Mouse (Mus musculus): Measurements from ENCODE around the gene Slc38a4. TPM values are rescaled to one million over a fixed set of nuclear protein-coding genes. Genes with fewer than 3 reads are reported as not detected.

Slc38a4 gene
- polyA plus RNA-seq, 1 experiment from 2014 or later = 71.1 TPM

- no peak overlapping the region for H3K4me2 ChIP-seq (ENCODE audit: low read depth, low read length)
- H3K27ac ChIP-seq (replicated peaks; ENCODE audit: low read depth, low read length) = no peak overlapping the region
- H3K27me3 ChIP-seq (ENCODE audit: control insufficient read depth, insufficient read depth, low read length) = no peaks in the 10 kb centered on the region
- DNase-seq (ENCODE audit: low spot score) = no peak
- no peak for ATAC-seq (replicated peaks; ENCODE audit: insufficient number of reproducible peaks, low FRiP score, low TSS enrichment, low read depth)
- WGBS = 68% methylated on average over 2 of the region's 2 CpGs
- no peak overlapping the region for H3K9ac ChIP-seq (replicated peaks; ENCODE audit: low read length)
- H3K36me3 ChIP-seq (replicated peaks; ENCODE audit: control insufficient read depth, insufficient read depth, low read depth, low read length) = no peaks in the 10 kb centered on the region
- no peaks in the 10 kb centered on the region for H3K4me1 ChIP-seq (ENCODE audit: control insufficient read depth, insufficient read depth, low read length)
- no peaks in the 10 kb centered on the region for H3K9me3 ChIP-seq (replicated peaks; ENCODE audit: control insufficient read depth, low read length)
- no peak overlapping the region for H3K4me3 ChIP-seq (ENCODE audit: low read depth, low read length)
These were observed 96.5 kb downstream of the Slc38a4 start for GRCm38 (mm10) chr15:96959247-96959646.

DNA sequence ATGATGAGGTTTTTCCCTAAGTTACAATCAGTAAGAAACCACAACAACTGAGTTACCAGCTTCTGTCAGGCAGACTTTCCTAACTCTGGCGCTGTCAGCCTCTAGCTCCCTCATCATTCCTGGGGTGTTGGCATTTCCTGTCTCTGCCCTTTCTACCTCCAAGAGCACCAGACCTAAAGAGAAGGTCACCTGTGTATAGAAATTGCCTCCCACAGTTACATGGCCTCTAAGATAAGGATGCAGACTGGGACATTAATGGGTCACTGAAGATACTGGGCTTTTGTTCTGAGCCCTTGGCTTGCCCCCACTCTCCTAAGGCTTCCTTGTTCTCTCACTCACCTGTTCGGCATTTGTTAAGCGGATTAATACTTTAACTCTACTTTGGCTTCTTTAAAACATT, 99.1 kb downstream of the Slc38a4 start:
- 78% methylated on average over 3 of the region's 3 CpGs for WGBS
- Histone ChIP-seq H3K4me3 (ENCODE audit: low read depth, low read length) (no peak overlapping the region), H3K36me3 (replicated peaks; ENCODE audit: control insufficient read depth, insufficient read depth, low read depth, low read length) (no peaks in the 10 kb centered on the region), H3K9me3 (replicated peaks; ENCODE audit: control insufficient read depth, low read length) (no peaks in the 10 kb centered on the region), H3K4me1 (ENCODE audit: control insufficient read depth, insufficient read depth, low read length) (no peaks in the 10 kb centered on the region; the same call in 1 of the 2 replicates), H3K4me2 (ENCODE audit: low read depth, low read length) (no peak overlapping the region), H3K27ac (replicated peaks; ENCODE audit: low read depth, low read length) (no peak overlapping the region), H3K9ac (replicated peaks; ENCODE audit: low read length) (no peak overlapping the region), H3K27me3 (ENCODE audit: control insufficient read depth, insufficient read depth, low read length) (no peaks in the 10 kb centered on the region)
- DNase-seq (ENCODE audit: low spot score) (no peak), ATAC-seq (replicated peaks; ENCODE audit: insufficient number of reproducible peaks, low FRiP score, low TSS enrichment, low read depth) (no peak)

GRCm38 (mm10) chr15:96954389-96954788, 101.4 kb downstream of the Slc38a4 start:
- Histone ChIP-seq H3K4me1 (ENCODE audit: control insufficient read depth, insufficient read depth, low read length) (no peaks in the 10 kb centered on the region; the same call in 1 of the 2 replicates), H3K36me3 (replicated peaks; ENCODE audit: control insufficient read depth, insufficient read depth, low read depth, low read length) (no peaks in the 10 kb centered on the region), H3K27ac (replicated peaks; ENCODE audit: low read depth, low read length) (no peak overlapping the region), H3K4me2 (ENCODE audit: low read depth, low read length) (no peak overlapping the region), H3K4me3 (ENCODE audit: low read depth, low read length) (no peak overlapping the region), H3K27me3 (ENCODE audit: control insufficient read depth, insufficient read depth, low read length) (no peaks in the 10 kb centered on the region), H3K9me3 (replicated peaks; ENCODE audit: control insufficient read depth, low read length) (no peaks in the 10 kb centered on the region), H3K9ac (replicated peaks; ENCODE audit: low read length) (no peak overlapping the region)
- ATAC-seq (replicated peaks; ENCODE audit: insufficient number of reproducible peaks, low FRiP score, low TSS enrichment, low read depth) (no peak), DNase-seq (ENCODE audit: low spot score) (no peak)
- WGBS = 88% methylated on average over 6 of the region's 6 CpGs

DNA sequence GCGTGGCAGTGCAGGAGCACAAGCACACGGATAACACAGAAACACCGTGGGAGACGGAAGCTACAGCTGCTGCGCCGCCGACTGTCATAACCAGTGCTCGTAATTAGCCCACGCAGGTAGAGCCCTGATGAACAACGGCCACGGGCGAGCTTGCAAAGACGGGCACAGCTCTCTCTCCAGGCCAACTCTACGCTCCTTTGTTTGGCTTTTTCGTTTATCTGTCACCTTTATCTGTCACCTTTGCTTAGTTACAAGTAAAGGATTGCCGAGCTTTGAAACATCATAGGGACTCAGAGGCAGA, 101.9 kb downstream of the Slc38a4 start:
- 59% methylated on average over 16 of the region's 16 CpGs for WGBS
- Histone ChIP-seq H3K36me3 (replicated peaks; ENCODE audit: control insufficient read depth, insufficient read depth, low read depth, low read length) (no peaks in the 10 kb centered on the region), H3K27ac (replicated peaks; ENCODE audit: low read depth, low read length) (no peak overlapping the region), H3K9me3 (replicated peaks; ENCODE audit: control insufficient read depth, low read length) (no peaks in the 10 kb centered on the region), H3K4me3 (ENCODE audit: low read depth, low read length) (peak overlapping the region; percentile 13), H3K4me1 (ENCODE audit: control insufficient read depth, insufficient read depth, low read length) (no peaks in the 10 kb centered on the region; the same call in 1 of the 2 replicates), H3K9ac (replicated peaks; ENCODE audit: low read length) (peak overlapping the region; percentile 54), H3K4me2 (ENCODE audit: low read depth, low read length) (peak overlapping the region; percentile 42), H3K27me3 (ENCODE audit: control insufficient read depth, insufficient read depth, low read length) (no peaks in the 10 kb centered on the region)
- DNase-seq (ENCODE audit: low spot score) = no peak
- ATAC-seq (replicated peaks; ENCODE audit: insufficient number of reproducible peaks, low FRiP score, low TSS enrichment, low read depth) = 0 out of 2 replicates have a peak, but pooled peaks have one; percentile 29

GRCm38 (mm10) chr15:96953112-96953937, 102.4 kb downstream of the Slc38a4 start:
- 30% methylated on average over 23 of the region's 23 CpGs for whole genome bisulfite sequencing
- ATAC-seq (replicated peaks; ENCODE audit: insufficient number of reproducible peaks, low FRiP score, low TSS enrichment, low read depth) = peak; percentile 75
- DNase-seq (ENCODE audit: low spot score) = peak; percentile 89
- H3K9ac ChIP-seq (replicated peaks; ENCODE audit: low read length) = peak overlapping the region; percentile 54
- peak overlapping the region; percentile 42 for H3K4me2 ChIP-seq (ENCODE audit: low read depth, low read length)
- H3K36me3 ChIP-seq (replicated peaks; ENCODE audit: control insufficient read depth, insufficient read depth, low read depth, low read length) = no peaks in the 10 kb centered on the region
- no peaks in the 10 kb centered on the region for H3K27me3 ChIP-seq (ENCODE audit: control insufficient read depth, insufficient read depth, low read length)
- H3K4me3 ChIP-seq (ENCODE audit: low read depth, low read length) = peak overlapping the region; percentile 13
- no peak overlapping the region for H3K27ac ChIP-seq (replicated peaks; ENCODE audit: low read depth, low read length)
- H3K4me1 ChIP-seq (ENCODE audit: control insufficient read depth, insufficient read depth, low read length) = no peaks in the 10 kb centered on the region; the same call in 1 of the 2 replicates
- no peaks in the 10 kb centered on the region for H3K9me3 ChIP-seq (replicated peaks; ENCODE audit: control insufficient read depth, low read length)

DNA sequence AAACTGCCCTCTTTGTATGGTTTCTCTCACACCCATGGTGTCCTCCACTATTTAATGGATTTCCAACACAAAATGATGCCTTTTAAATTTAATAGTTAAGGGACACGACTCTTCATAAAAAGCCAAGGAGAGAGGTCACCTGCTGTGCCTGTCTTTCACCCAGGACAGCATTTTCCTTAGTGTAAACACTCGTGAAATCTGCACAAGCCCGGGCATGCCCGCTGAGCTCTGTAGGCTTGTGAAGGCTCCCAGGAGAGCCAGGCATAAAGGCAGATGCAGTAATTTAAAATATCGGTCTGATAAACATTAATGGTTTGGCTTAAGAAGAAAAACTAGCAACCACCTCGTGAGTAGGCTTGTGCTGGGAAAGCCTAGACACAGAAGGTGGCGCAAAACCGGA, 103.3 kb downstream of the Slc38a4 start:
- H3K27ac ChIP-seq (replicated peaks; ENCODE audit: low read depth, low read length) = no peak overlapping the region

GRCm38 (mm10) chr15:96951783-96952182, 104.0 kb downstream of the Slc38a4 start:
- ATAC-seq (replicated peaks; ENCODE audit: insufficient number of reproducible peaks, low FRiP score, low TSS enrichment, low read depth) (no peak), DNase-seq (ENCODE audit: low spot score) (peak; percentile 66)
- Histone ChIP-seq H3K27ac (replicated peaks; ENCODE audit: low read depth, low read length) (no peak overlapping the region), H3K9me3 (replicated peaks; ENCODE audit: control insufficient read depth, low read length) (no peaks in the 10 kb centered on the region), H3K4me3 (ENCODE audit: low read depth, low read length) (no peak overlapping the region), H3K4me2 (ENCODE audit: low read depth, low read length) (no peak overlapping the region), H3K36me3 (replicated peaks; ENCODE audit: control insufficient read depth, insufficient read depth, low read depth, low read length) (no peaks in the 10 kb centered on the region), H3K9ac (replicated peaks; ENCODE audit: low read length) (no peak overlapping the region), H3K4me1 (ENCODE audit: control insufficient read depth, insufficient read depth, low read length) (no peaks in the 10 kb centered on the region; the same call in 1 of the 2 replicates), H3K27me3 (ENCODE audit: control insufficient read depth, insufficient read depth, low read length) (no peaks in the 10 kb centered on the region)
- 53% methylated on average over 5 of the region's 5 CpGs for WGBS

More for the DNA sequence above, 103.3 kb downstream of the Slc38a4 start:
- H3K9ac ChIP-seq (replicated peaks; ENCODE audit: low read length) = no peak overlapping the region
- no peak overlapping the region for H3K4me3 ChIP-seq (ENCODE audit: low read depth, low read length)
- no peaks in the 10 kb centered on the region; the same call in 1 of the 2 replicates for H3K4me1 ChIP-seq (ENCODE audit: control insufficient read depth, insufficient read depth, low read length)
- no peaks in the 10 kb centered on the region for H3K9me3 ChIP-seq (replicated peaks; ENCODE audit: control insufficient read depth, low read length)
- no peaks in the 10 kb centered on the region for H3K27me3 ChIP-seq (ENCODE audit: control insufficient read depth, insufficient read depth, low read length)
- DNase-seq (ENCODE audit: low spot score) = no peak
- no peak overlapping the region for H3K4me2 ChIP-seq (ENCODE audit: low read depth, low read length)
- 62% methylated on average over 8 of the region's 8 CpGs for WGBS
- H3K36me3 ChIP-seq (replicated peaks; ENCODE audit: control insufficient read depth, insufficient read depth, low read depth, low read length) = no peaks in the 10 kb centered on the region
- no peak for ATAC-seq (replicated peaks; ENCODE audit: insufficient number of reproducible peaks, low FRiP score, low TSS enrichment, low read depth)

DNA sequence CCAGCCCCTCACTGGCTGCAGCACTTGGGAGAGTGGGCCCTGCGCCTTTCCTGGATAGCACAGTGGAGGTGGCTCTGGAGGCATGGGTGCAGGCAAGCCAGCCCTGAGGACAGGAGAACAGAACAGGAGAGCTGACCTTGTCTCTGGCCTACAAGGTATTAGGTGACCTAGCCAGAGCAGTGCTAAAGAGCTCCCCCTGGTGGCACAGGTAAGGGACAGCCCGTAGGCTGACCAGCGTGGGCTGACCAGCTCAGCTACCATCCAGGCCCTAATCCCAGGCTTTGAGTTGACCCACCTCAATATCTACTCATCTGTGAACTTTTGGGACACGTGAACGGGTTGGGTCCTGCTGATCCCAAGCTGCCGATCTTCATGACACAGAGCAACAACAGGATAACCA, 107.3 kb downstream of the Slc38a4 start:
- Histone ChIP-seq H3K4me1 (ENCODE audit: control insufficient read depth, insufficient read depth, low read length) (no peaks in the 10 kb centered on the region; the same call in 1 of the 2 replicates), H3K9ac (replicated peaks; ENCODE audit: low read length) (no peak overlapping the region), H3K9me3 (replicated peaks; ENCODE audit: control insufficient read depth, low read length) (no peaks in the 10 kb centered on the region), H3K4me3 (ENCODE audit: low read depth, low read length) (no peak overlapping the region), H3K4me2 (ENCODE audit: low read depth, low read length) (no peak overlapping the region), H3K27me3 (ENCODE audit: control insufficient read depth, insufficient read depth, low read length) (no peaks in the 10 kb centered on the region), H3K27ac (replicated peaks; ENCODE audit: low read depth, low read length) (no peak overlapping the region), H3K36me3 (replicated peaks; ENCODE audit: control insufficient read depth, insufficient read depth, low read depth, low read length) (no peaks in the 10 kb centered on the region)
- WGBS = 62% methylated on average over 6 of the region's 6 CpGs
- no peak for ATAC-seq (replicated peaks; ENCODE audit: insufficient number of reproducible peaks, low FRiP score, low TSS enrichment, low read depth)
- DNase-seq (ENCODE audit: low spot score) = peak; percentile 38

All from embryonic facial prominence, embryonic 11.5 days (tissue).